Mouse (Mus musculus): Measurements from ENCODE around the gene 4931409K22Rik. TPM values are rescaled to one million over a fixed set of nuclear protein-coding genes. Genes with fewer than 3 reads are reported as not detected.

The 4931409K22Rik gene
- total RNA-seq, 1 experiment: 0.13 TPM

DNA sequence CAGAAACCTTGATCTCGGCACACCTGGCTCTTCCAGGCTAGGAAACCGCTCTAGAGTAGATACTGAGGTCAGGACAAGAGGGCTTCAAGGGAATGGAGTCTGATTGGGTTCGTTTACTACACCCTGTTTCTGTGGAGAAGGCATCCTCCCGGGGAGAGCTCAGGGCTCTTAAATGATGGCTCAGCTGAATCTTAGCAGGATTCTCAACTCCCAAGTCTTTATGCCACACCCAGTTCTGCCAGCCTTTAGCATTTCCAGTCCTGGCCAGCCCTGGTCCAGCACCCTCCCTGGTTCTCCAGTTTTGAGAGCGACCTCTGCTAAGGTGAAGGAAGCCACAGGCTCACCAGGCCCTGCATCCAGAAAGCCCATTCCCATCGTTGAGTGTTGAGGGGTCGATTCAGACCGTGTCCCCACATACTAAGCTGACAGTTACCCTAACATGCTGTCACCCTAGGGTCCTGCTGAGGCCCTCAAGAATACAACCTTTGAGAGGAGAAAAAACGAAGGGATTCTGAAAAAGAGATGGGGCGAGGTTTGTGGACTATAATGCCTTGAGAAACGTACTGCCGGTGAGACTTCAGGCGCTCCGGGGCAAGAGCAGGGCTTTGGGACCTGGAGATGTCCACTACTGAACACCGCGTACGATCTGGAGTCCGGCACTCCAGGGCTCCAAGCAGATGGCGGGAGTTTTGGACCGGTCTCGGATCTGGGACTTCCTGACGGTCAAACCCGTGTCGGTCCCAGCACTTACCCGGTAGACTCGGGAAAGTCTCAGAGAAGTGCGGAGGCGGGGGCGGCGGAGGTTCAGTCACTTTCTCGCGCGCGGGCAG lies 31.0 kb downstream of the 4931409K22Rik start:
- H3K9ac ChIP-seq (ENCODE audit: insufficient read depth, low read depth, low read length, poor library complexity, severe bottlenecking): peak overlapping the region; percentile 64
- in situ Hi-C loops (cut with MboI; ENCODE audit: low sequenced_read_pairs in 2 of 2, unreplicated experiment in 2 of 2): loop anchor here in 1 of 2 experiments (10.0 kb wide), 1 partner anchor 61 kb away; no protein-coding TSS in a partner anchor
- no peak overlapping the region for H3K27ac ChIP-seq (ENCODE audit: insufficient read depth, low read depth, low read length, poor library complexity, severe bottlenecking)
- peaks cover 6 to 12% of the 10 kb centered on the region in 2 experiments; a peak in 2 of 4 replicates for H3K4me1 ChIP-seq (ENCODE audit: control insufficient read depth in 2 of 2, insufficient read depth in 2 of 2, low read length in 2 of 2, poor library complexity in 1 of 2)
- DNase-seq (ENCODE audit: low read depth, low spot score): no peak
- TF ChIP-seq HCFC1 (IDR thresholded peaks at IDR 0.05; ENCODE audit: borderline replicate concordance, insufficient read depth, low read length) (no peak), MAFK (IDR thresholded peaks at IDR 0.05; ENCODE audit: insufficient read depth, low read depth, low read length) (no peak), ZC3H11A (IDR thresholded peaks at IDR 0.05; ENCODE audit: borderline replicate concordance, low read depth, low read length) (no peak), ZNF384 (IDR thresholded peaks at IDR 0.05; ENCODE audit: low read depth, low read length) (no peak), CHD2 (IDR thresholded peaks at IDR 0.05; ENCODE audit: low read depth, low read length) (no peak)
- H3K9me3 ChIP-seq (ENCODE audit: control insufficient read depth, insufficient read depth, low read depth, low read length): no peaks in the 10 kb centered on the region
- peak overlapping the region; percentile 57 to 77 for H3K4me3 ChIP-seq (ENCODE audit: insufficient read depth in 1 of 2, low read depth in 1 of 2, low read length in 2 of 2, poor library complexity in 1 of 2, severe bottlenecking in 1 of 2)
- H3K36me3 ChIP-seq (ENCODE audit: control insufficient read depth, insufficient read depth, low read length, poor library complexity, severe bottlenecking): no peaks in the 10 kb centered on the region

DNA sequence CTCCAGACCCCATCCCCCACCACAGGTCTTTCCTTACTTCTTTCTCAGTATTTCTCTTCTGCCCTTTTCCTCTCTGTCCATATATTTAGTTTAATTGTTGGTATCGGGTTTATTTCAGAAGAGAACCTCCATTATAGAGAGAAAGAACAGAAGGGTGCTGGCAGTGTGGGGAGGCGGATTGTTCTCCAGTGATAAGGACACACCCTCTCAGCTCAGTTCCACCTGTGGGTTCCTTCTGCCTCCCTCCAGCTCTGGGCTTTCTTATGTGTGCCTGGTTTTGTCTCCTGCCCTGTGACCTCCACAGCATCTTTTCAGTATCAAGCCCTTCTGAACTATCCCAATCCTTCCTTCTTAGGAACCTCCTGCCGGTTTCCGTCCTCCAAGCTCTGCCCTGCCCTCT lies 32.1 kb downstream of the 4931409K22Rik start:
- DNase-seq (ENCODE audit: low read depth, low spot score): no peak
- Histone ChIP-seq H3K27ac (ENCODE audit: insufficient read depth, low read depth, low read length, poor library complexity, severe bottlenecking) (no peak overlapping the region), H3K4me1 (ENCODE audit: control insufficient read depth in 2 of 2, insufficient read depth in 2 of 2, low read length in 2 of 2, poor library complexity in 1 of 2) (peaks cover 6 to 9% of the 10 kb centered on the region in 2 experiments; a peak in 2 of 4 replicates), H3K36me3 (ENCODE audit: control insufficient read depth, insufficient read depth, low read length, poor library complexity, severe bottlenecking) (no peaks in the 10 kb centered on the region), H3K9ac (ENCODE audit: insufficient read depth, low read depth, low read length, poor library complexity, severe bottlenecking) (no peak overlapping the region), H3K9me3 (ENCODE audit: control insufficient read depth, insufficient read depth, low read depth, low read length) (no peaks in the 10 kb centered on the region), H3K4me3 (ENCODE audit: insufficient read depth in 1 of 2, low read depth in 1 of 2, low read length in 2 of 2, poor library complexity in 1 of 2, severe bottlenecking in 1 of 2) (no peak overlapping the region)
- in situ Hi-C loops (cut with MboI; ENCODE audit: low sequenced_read_pairs in 2 of 2, unreplicated experiment in 2 of 2): loop anchor here in 1 of 2 experiments (10.0 kb wide), 1 partner anchor 60 kb away; no protein-coding TSS in a partner anchor
- TF ChIP-seq HCFC1 (IDR thresholded peaks at IDR 0.05; ENCODE audit: borderline replicate concordance, insufficient read depth, low read length) (no peak), CHD2 (IDR thresholded peaks at IDR 0.05; ENCODE audit: low read depth, low read length) (no peak), ZC3H11A (IDR thresholded peaks at IDR 0.05; ENCODE audit: borderline replicate concordance, low read depth, low read length) (no peak), ZNF384 (IDR thresholded peaks at IDR 0.05; ENCODE audit: low read depth, low read length) (no peak), MAFK (IDR thresholded peaks at IDR 0.05; ENCODE audit: insufficient read depth, low read depth, low read length) (no peak)

- Histone ChIP-seq H3K9me3 (ENCODE audit: control insufficient read depth, insufficient read depth, low read depth, low read length) (no peaks in the 10 kb centered on the region), H3K36me3 (ENCODE audit: control insufficient read depth, insufficient read depth, low read length, poor library complexity, severe bottlenecking) (no peaks in the 10 kb centered on the region), H3K9ac (ENCODE audit: insufficient read depth, low read depth, low read length, poor library complexity, severe bottlenecking) (no peak overlapping the region), H3K4me1 (ENCODE audit: control insufficient read depth in 2 of 2, insufficient read depth in 2 of 2, low read length in 2 of 2, poor library complexity in 1 of 2) (peaks cover 6 to 9% of the 10 kb centered on the region in 2 experiments; a peak in 2 of 4 replicates), H3K27ac (ENCODE audit: insufficient read depth, low read depth, low read length, poor library complexity, severe bottlenecking) (no peak overlapping the region), H3K4me3 (ENCODE audit: insufficient read depth in 1 of 2, low read depth in 1 of 2, low read length in 2 of 2, poor library complexity in 1 of 2, severe bottlenecking in 1 of 2) (no peak overlapping the region)
- no peak for DNase-seq (ENCODE audit: low read depth, low spot score)
- no peak for TF ChIP-seq HCFC1 (IDR thresholded peaks at IDR 0.05; ENCODE audit: borderline replicate concordance, insufficient read depth, low read length)
- no peak for TF ChIP-seq CHD2 (IDR thresholded peaks at IDR 0.05; ENCODE audit: low read depth, low read length)
- TF ChIP-seq ZC3H11A (IDR thresholded peaks at IDR 0.05; ENCODE audit: borderline replicate concordance, low read depth, low read length): no peak
- no peak for TF ChIP-seq MAFK (IDR thresholded peaks at IDR 0.05; ENCODE audit: insufficient read depth, low read depth, low read length)
- no peak for TF ChIP-seq ZNF384 (IDR thresholded peaks at IDR 0.05; ENCODE audit: low read depth, low read length)
- in situ Hi-C loops (cut with MboI; ENCODE audit: low sequenced_read_pairs in 2 of 2, unreplicated experiment in 2 of 2): loop anchor here in 1 of 2 experiments (10.0 kb wide), 1 partner anchor 59 kb away; no protein-coding TSS in a partner anchor
These were observed 32.8 kb downstream of the 4931409K22Rik start for GRCm38 (mm10) chr5:24523806-24524205.

GRCm38 (mm10) chr5:24521366-24521765 lies 35.2 kb downstream of the 4931409K22Rik start:
- Histone ChIP-seq H3K4me1 (ENCODE audit: control insufficient read depth in 2 of 2, insufficient read depth in 2 of 2, low read length in 2 of 2, poor library complexity in 1 of 2) (peaks cover 6 to 9% of the 10 kb centered on the region in 2 experiments; a peak in 2 of 4 replicates), H3K36me3 (ENCODE audit: control insufficient read depth, insufficient read depth, low read length, poor library complexity, severe bottlenecking) (no peaks in the 10 kb centered on the region), H3K27ac (ENCODE audit: insufficient read depth, low read depth, low read length, poor library complexity, severe bottlenecking) (no peak overlapping the region), H3K9ac (ENCODE audit: insufficient read depth, low read depth, low read length, poor library complexity, severe bottlenecking) (no peak overlapping the region), H3K9me3 (ENCODE audit: control insufficient read depth, insufficient read depth, low read depth, low read length) (no peaks in the 10 kb centered on the region), H3K4me3 (ENCODE audit: insufficient read depth in 1 of 2, low read depth in 1 of 2, low read length in 2 of 2, poor library complexity in 1 of 2, severe bottlenecking in 1 of 2) (no peak overlapping the region)
- in situ Hi-C loops (cut with MboI; ENCODE audit: low sequenced_read_pairs in 2 of 2, unreplicated experiment in 2 of 2): loop anchor here in 1 of 2 experiments (10.0 kb wide), 1 partner anchor 57 kb away; no protein-coding TSS in a partner anchor
- TF ChIP-seq MAFK (IDR thresholded peaks at IDR 0.05; ENCODE audit: insufficient read depth, low read depth, low read length) (no peak), ZC3H11A (IDR thresholded peaks at IDR 0.05; ENCODE audit: borderline replicate concordance, low read depth, low read length) (no peak), ZNF384 (IDR thresholded peaks at IDR 0.05; ENCODE audit: low read depth, low read length) (no peak), CHD2 (IDR thresholded peaks at IDR 0.05; ENCODE audit: low read depth, low read length) (no peak), HCFC1 (IDR thresholded peaks at IDR 0.05; ENCODE audit: borderline replicate concordance, insufficient read depth, low read length) (no peak)
- DNase-seq (ENCODE audit: low read depth, low spot score): no peak
